Mouse (Mus musculus) heart, postnatal 4 days (tissue): ENCODE results near the gene Hpd. TPM values are rescaled to one million over a fixed set of nuclear protein-coding genes. Genes with fewer than 3 reads are reported as not detected.
A peak's percentile ranks its signal among the peaks of the same experiment; 100 is the strongest.

Experiments used
- DNase-seq: peaks from one replicate; pipeline ENCODE4 v3.0.0; 2021
- total RNA-seq, 2 experiments: library from RNA; stranded (reverse); gene quantifications; 2 replicates each; pipeline ENCODE4 v1.2.3; 2021

The Hpd gene
- total RNA-seq, 2 experiments from 2014 or later: not detected

- DNase-seq: no peak
Measured at GRCm38 (mm10) chr5:123146357-123146756, 36.2 kb downstream of the Hpd start.

- no peak for DNase-seq
Measured at GRCm38 (mm10) chr5:123144746-123145590, 37.6 kb downstream of the Hpd start.

- DNase-seq: peak; percentile 21
Measured at GRCm38 (mm10) chr5:123143971-123144745, 38.4 kb downstream of the Hpd start.

GRCm38 (mm10) chr5:123143251-123143970 is 39.1 kb downstream of the Hpd start:
- peak; percentile 52 for DNase-seq

- DNase-seq: peak; percentile 63
Measured at GRCm38 (mm10) chr5:123142161-123143157, 40.1 kb downstream of the Hpd start, which contains the start of gene Setd1b. Setd1b (plus strand) TSS chr5:123142193.

GRCm38 (mm10) chr5:123141555-123142160 is 40.9 kb downstream of the Hpd start:
- peak; percentile 65 for DNase-seq

GRCm38 (mm10) chr5:123140694-123141554 is 41.6 kb downstream of the Hpd start:
- DNase-seq: peak; percentile 92

- peak; percentile 30 for DNase-seq
Measured at GRCm38 (mm10) chr5:123139722-123140627, 42.6 kb downstream of the Hpd start.

GRCm38 (mm10) chr5:123138953-123139721 is 43.4 kb downstream of the Hpd start:
- peak; percentile 89 for DNase-seq

GRCm38 (mm10) chr5:123138230-123138911 is 44.2 kb downstream of the Hpd start:
- peak; percentile 84 for DNase-seq

- no peak for DNase-seq
Measured at GRCm38 (mm10) chr5:123137910-123138229, 44.7 kb downstream of the Hpd start.

GRCm38 (mm10) chr5:123137044-123137909 is 45.2 kb downstream of the Hpd start:
- peak; percentile 88 for DNase-seq

- DNase-seq: peak; percentile 94
Measured at GRCm38 (mm10) chr5:123136361-123137043, 46.0 kb downstream of the Hpd start.

- DNase-seq: peak; percentile 94
Measured at GRCm38 (mm10) chr5:123135471-123136360, 46.8 kb downstream of the Hpd start.

GRCm38 (mm10) chr5:123134875-123135382 is 47.6 kb downstream of the Hpd start:
- DNase-seq: no peak
